Mouse (Mus musculus): Measurements from ENCODE around the gene Tsnax.

GRCm38 (mm10) chr8:125075389-125075788, 62.6 kb downstream of the Tsnax start:
- TF ChIP-seq POLR2A (IDR thresholded peaks at IDR 0.05; ENCODE audit: borderline replicate concordance, extremely low read depth, insufficient read depth, insufficient read length, poor library complexity, severe bottlenecking) (no peak), CTCF (IDR thresholded peaks at IDR 0.05; ENCODE audit: borderline replicate concordance, extremely low read depth, insufficient read depth, insufficient read length) (no peak)

Measured in brain, embryonic 14.5 days (tissue).